In genomic region chr17:35269653-35270347, GRCm38 (mm10) we compare ENCODE assay signal across 10 mouse cellular contexts. TPM values are rescaled to one million over a fixed set of nuclear protein-coding genes. Genes with fewer than 3 reads are reported as not detected.
A peak's percentile ranks its signal among the peaks of the same experiment; 100 is the strongest.
DNase-seq lines count a peak whose midpoint lies in the region; ATAC-seq and TF ChIP-seq lines count a peak whose summit lies in the region.
"Had no signal": no experiment of that assay in that cellular context is flagged by ENCODE, and none has a peak within 500 bp of the region (broad histone marks: within the 10 kb centered on the region; RNA-seq: fewer than 3 reads in every experiment).

No protein-coding gene starts in this region.

- peak; percentile 57 for ATAC-seq in lung, postnatal 0 days
- no peak for ATAC-seq in stomach, postnatal 0 days (ENCODE audit: low FRiP score, low TSS enrichment)
- no peak for ATAC-seq in activated CD4-positive, CD25-positive, alpha-beta regulatory T cell, adult 4 months

- H3K9ac ChIP-seq in lung, postnatal 0 days (replicated peaks; ENCODE audit: low read depth), result no peak overlapping the region
- H3K9ac ChIP-seq in stomach, postnatal 0 days (ENCODE audit: low read length), result no peak overlapping the region
- H3K9ac ChIP-seq: embryonic facial prominence, embryonic 13.5 days; neural tube, embryonic 13.5 days had no signal

- no peaks in the 10 kb centered on the region for H3K27me3 ChIP-seq in lung, postnatal 0 days (replicated peaks; ENCODE audit: insufficient read depth, low read length)
- no peaks in the 10 kb centered on the region for H3K27me3 ChIP-seq in stomach, postnatal 0 days (ENCODE audit: control insufficient read depth, insufficient read depth, low read length)
- H3K27me3 ChIP-seq: neural tube, embryonic 13.5 days had no signal

- no peak for TF ChIP-seq POLR2A in lung, adult 2 months (IDR thresholded peaks at IDR 0.05; ENCODE audit: borderline replicate concordance, extremely low read depth, low read depth, low read length)

- no peaks in the 10 kb centered on the region for H3K4me1 ChIP-seq in lung, postnatal 0 days (ENCODE audit: insufficient read depth, low read depth, low read length)
- no peaks in the 10 kb centered on the region; the same call in 1 of the 2 replicates for H3K4me1 ChIP-seq in lung, adult 2 months (ENCODE audit: control insufficient read depth, insufficient read depth, low read length)
- H3K4me1 ChIP-seq in stomach, postnatal 0 days (replicated peaks; ENCODE audit: control insufficient read depth, insufficient read depth), result no peaks in the 10 kb centered on the region
- H3K4me1 ChIP-seq: embryonic facial prominence, embryonic 13.5 days; neural tube, embryonic 13.5 days had no signal

- peak; percentile 55 for DNase-seq in lung, postnatal 0 days (ENCODE audit: low spot score)
- no peak for DNase-seq in lung, adult 2 months
- peak; percentile 61 for DNase-seq in c-Kit-positive CD71-negative TER-119-negative erythroid progenitor cells, embryonic 14.5 days (ENCODE audit: low read depth)
- peak; percentile 51 to 63 for DNase-seq in kidney, postnatal 25 days
- peak; percentile 64 for DNase-seq in stomach, postnatal 0 days (ENCODE audit: low spot score)
- no peak for DNase-seq in cerebellum, adult 11-12 months
- DNase-seq in left cerebral cortex, postnatal 36 days (ENCODE audit: low spot score in 2 of 2), result no peak

- TF ChIP-seq EP300 in lung, postnatal 0 days (IDR thresholded peaks at IDR 0.05), result no peak
- TF ChIP-seq EP300 in stomach, postnatal 0 days (optimal IDR thresholded peaks at IDR 0.05), result no peak

- no peak overlapping the region for H3K4me2 ChIP-seq in lung, postnatal 0 days (replicated peaks; ENCODE audit: low read depth, low read length)
- H3K4me2 ChIP-seq in stomach, postnatal 0 days (replicated peaks; ENCODE audit: low read depth), result no peak overlapping the region
- H3K4me2 ChIP-seq: embryonic facial prominence, embryonic 13.5 days; neural tube, embryonic 13.5 days had no signal

- WGBS in lung, postnatal 0 days, result 26% methylated on average over 3 of the region's 3 CpGs
- WGBS in lung, adult 2 months, result 23% methylated on average over 3 of the region's 3 CpGs
- 24% methylated on average over 3 of the region's 3 CpGs for WGBS in stomach, postnatal 0 days

- no peak overlapping the region for H3K4me3 ChIP-seq in lung, postnatal 0 days (ENCODE audit: low read depth, low read length)
- no peak overlapping the region for H3K4me3 ChIP-seq in lung, adult 2 months (replicated peaks; ENCODE audit: extremely low read depth, low read depth, low read length)
- no peak overlapping the region for H3K4me3 ChIP-seq in stomach, postnatal 0 days (ENCODE audit: low read depth, low read length)
- H3K4me3 ChIP-seq: embryonic facial prominence, embryonic 13.5 days; neural tube, embryonic 13.5 days had no signal

- H3K36me3 ChIP-seq in lung, postnatal 0 days (ENCODE audit: insufficient read depth, low read length), result no peaks in the 10 kb centered on the region
- H3K36me3 ChIP-seq in stomach, postnatal 0 days (ENCODE audit: control insufficient read depth, insufficient read depth, low read length), result no peaks in the 10 kb centered on the region
- H3K36me3 ChIP-seq: embryonic facial prominence, embryonic 13.5 days; neural tube, embryonic 13.5 days had no signal

- H3K27ac ChIP-seq in lung, postnatal 0 days (ENCODE audit: low read length), result no peak overlapping the region
- no peak overlapping the region for H3K27ac ChIP-seq in stomach, postnatal 0 days (replicated peaks)
- H3K27ac ChIP-seq: embryonic facial prominence, embryonic 13.5 days; neural tube, embryonic 13.5 days had no signal

- TF ChIP-seq CTCF in lung, postnatal 0 days (IDR thresholded peaks at IDR 0.05), result no peak
- no peak for TF ChIP-seq CTCF in lung, adult 2 months (IDR thresholded peaks at IDR 0.05; ENCODE audit: insufficient read depth, low read length)
- no peak for TF ChIP-seq CTCF in stomach, postnatal 0 days (IDR thresholded peaks at IDR 0.05; ENCODE audit: low read depth)

- intact Hi-C loops in left cerebral cortex, postnatal 36 days (cut with DNase I), result loop anchor here (10.0 kb wide), 1 partner anchor 75 kb away; the partner anchor contains the start of gene H2-Q2

- no peaks in the 10 kb centered on the region for H3K9me3 ChIP-seq in lung, postnatal 0 days (ENCODE audit: low read length)
- no peaks in the 10 kb centered on the region for H3K9me3 ChIP-seq in stomach, postnatal 0 days (ENCODE audit: control insufficient read depth, low read length)
- H3K9me3 ChIP-seq: embryonic facial prominence, embryonic 13.5 days had no signal

RNA-seq across cellular contexts. Expression of gene H2-D1, which starts 7.3 kb away (rescaled TPM):
- 530 and 579 TPM in 2 replicates for polyA plus RNA-seq in lung, postnatal 0 days (2015; fragmentation: Nextera tagmentation; extraction: Ambion mirVana)
- polyA plus RNA-seq in lung, adult 2 months (2012; rRNA removed), result 878 and 1,286 TPM in 2 replicates
- 303 and 307 TPM in 2 replicates for polyA plus RNA-seq in stomach, postnatal 0 days (2015; fragmentation: Nextera tagmentation; extraction: Ambion mirVana)
- 1,000 to 10,000 TPM; 3,460 to 4,099 TPM for polyA plus RNA-seq in activated CD4-positive, CD25-positive, alpha-beta regulatory T cell, adult 4 months (2017; shearing (Covaris generic))
- total RNA-seq in left cerebral cortex, postnatal 36 days (2021), result 10 to 100 TPM; 19.6 to 23.3 TPM

RNA-seq across cellular contexts. Expression of gene Ddx39b, which starts 28.3 kb away (rescaled TPM):
- 161 and 170 TPM in 2 replicates for polyA plus RNA-seq in lung, postnatal 0 days (2015; fragmentation: Nextera tagmentation; extraction: Ambion mirVana)
- 245 and 304 TPM in 2 replicates for polyA plus RNA-seq in lung, adult 2 months (2012; rRNA removed)
- 143 and 145 TPM in 2 replicates for polyA plus RNA-seq in stomach, postnatal 0 days (2015; fragmentation: Nextera tagmentation; extraction: Ambion mirVana)
- polyA plus RNA-seq in activated CD4-positive, CD25-positive, alpha-beta regulatory T cell, adult 4 months (2017; shearing (Covaris generic)), result 100 to 1,000 TPM; 200 to 247 TPM
- 100 to 1,000 TPM; 189 to 214 TPM for total RNA-seq in left cerebral cortex, postnatal 36 days (2021)

RNA-seq across cellular contexts. Expression of gene Nfkbil1, which starts 34.2 kb away (rescaled TPM):
- 11.2 and 12.2 TPM in 2 replicates for polyA plus RNA-seq in lung, postnatal 0 days (2015; fragmentation: Nextera tagmentation; extraction: Ambion mirVana)
- 16.5 and 21.6 TPM in 2 replicates for polyA plus RNA-seq in lung, adult 2 months (2012; rRNA removed)
- polyA plus RNA-seq in stomach, postnatal 0 days (2015; fragmentation: Nextera tagmentation; extraction: Ambion mirVana), result 7.4 and 7.5 TPM in 2 replicates
- 1 to 10 TPM; 3.4 to 4.4 TPM for polyA plus RNA-seq in activated CD4-positive, CD25-positive, alpha-beta regulatory T cell, adult 4 months (2017; shearing (Covaris generic))
- total RNA-seq in left cerebral cortex, postnatal 36 days (2021), result 10 to 100 TPM; 15.5 to 16.6 TPM

RNA-seq across cellular contexts. Expression of gene Atp6v1g2, which starts 36.3 kb away (rescaled TPM):
- polyA plus RNA-seq in lung, postnatal 0 days (2015; fragmentation: Nextera tagmentation; extraction: Ambion mirVana), result 4.7 and 6.1 TPM in 2 replicates
- polyA plus RNA-seq in lung, adult 2 months (2012; rRNA removed), result 6.3 and 8.1 TPM in 2 replicates
- polyA plus RNA-seq in stomach, postnatal 0 days (2015; fragmentation: Nextera tagmentation; extraction: Ambion mirVana), result 3.0 and 3.6 TPM in 2 replicates
- 1 to 10 TPM; 2.3 to 4.0 TPM for polyA plus RNA-seq in activated CD4-positive, CD25-positive, alpha-beta regulatory T cell, adult 4 months (2017; shearing (Covaris generic))
- total RNA-seq in left cerebral cortex, postnatal 36 days (2021), result 100 to 1,000 TPM; 514 to 593 TPM

RNA-seq across cellular contexts. Expression of gene Gm16181, which starts 49.2 kb away (rescaled TPM):
- polyA plus RNA-seq in lung, postnatal 0 days (2015; fragmentation: Nextera tagmentation; extraction: Ambion mirVana), result 0.60 TPM in 1 of 2 replicates, not detected in the other
- polyA plus RNA-seq in lung, adult 2 months (2012; rRNA removed), result 1.2 TPM in 1 of 2 replicates, not detected in the other
- polyA plus RNA-seq in stomach, postnatal 0 days (2015; fragmentation: Nextera tagmentation; extraction: Ambion mirVana), result 0.27 and 0.33 TPM in 2 replicates
- polyA plus RNA-seq in activated CD4-positive, CD25-positive, alpha-beta regulatory T cell, adult 4 months (2017; shearing (Covaris generic)), result 1 to 10 TPM in 1 of 2 experiments, not detected in 1; 1.8 TPM
- not detected for total RNA-seq in left cerebral cortex, postnatal 36 days (2021)
- polyA plus RNA-seq: embryonic facial prominence, embryonic 13.5 days had no signal

Comparison
In these comparisons a context has a peak if more than half of its experiments do, and no peak if none do; other contexts are left out.
1. DNase-seq: peak in lung, postnatal 0 days (single experiment), c-Kit-positive CD71-negative TER-119-negative erythroid progenitor cells, embryonic 14.5 days (single experiment), kidney, postnatal 25 days (2 of 2) and stomach, postnatal 0 days (single experiment); none in lung, adult 2 months (single experiment), cerebellum, adult 11-12 months (single experiment) and left cerebral cortex, postnatal 36 days (0 of 2).